Mouse (Mus musculus) cortical plate, adult 2 months (tissue): Measurements from ENCODE around the gene Setd7.

ENCODE experiments used
- CTCF ChIP-seq: fragments of 200-500 bp; IDR thresholded peaks from 2 replicates; pipeline ENCODE4 v1.5.1; 2011; ENCODE audit warnings: mild to moderate bottlenecking, control low read depth, low read length; ENCODE audit not compliant: insufficient read depth; ENCODE audit errors: extremely low read depth
- POLR2A ChIP-seq: fragments of 200-500 bp; IDR thresholded peaks from 2 replicates; pipeline ENCODE4 v1.6.1; 2011; ENCODE audit warnings: mild to moderate bottlenecking, low read length, control low read depth; ENCODE audit not compliant: insufficient read depth; ENCODE audit errors: extremely low read depth

DNA sequence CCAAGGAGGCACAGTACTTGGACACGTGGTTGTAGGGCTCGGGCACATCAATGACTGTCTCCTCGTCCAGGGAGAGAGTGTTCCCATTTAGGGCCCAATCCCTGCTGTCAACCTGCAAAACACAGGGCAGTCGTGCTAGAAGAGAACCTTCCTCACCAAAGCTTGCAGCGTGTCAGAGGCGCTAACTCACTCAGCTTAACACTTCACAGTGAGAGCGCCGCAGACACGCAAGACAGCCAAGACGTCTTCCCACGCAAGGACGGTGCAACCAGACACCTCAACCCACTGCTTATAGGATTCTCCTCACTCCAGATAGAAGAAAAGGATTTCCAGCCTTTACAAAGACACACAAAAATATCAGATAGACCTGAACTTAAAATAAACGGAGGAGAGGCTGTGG lies 33.8 kb downstream of the Setd7 start:
- TF ChIP-seq POLR2A (no peak), CTCF (no peak)
